Comparison of ENCODE assay signal across 21 mouse cellular contexts in genomic region chr7:136332805-136333204, GRCm38 (mm10).
DNase-seq lines count a peak whose midpoint lies in the region; ATAC-seq and TF ChIP-seq lines count a peak whose summit lies in the region.
"Had no signal": no experiment of that assay in that cellular context is flagged by ENCODE, and none has a peak within 500 bp of the region (broad histone marks: within the 10 kb centered on the region; RNA-seq: fewer than 3 reads in every experiment).

No protein-coding gene starts in this region.

- no peaks in the 10 kb centered on the region for H3K9me3 ChIP-seq in hindbrain, postnatal 0 days (ENCODE audit: low read length)
- no peaks in the 10 kb centered on the region for H3K9me3 ChIP-seq in hindbrain, embryonic 16.5 days (ENCODE audit: control insufficient read depth, low read length)
- no peaks in the 10 kb centered on the region for H3K9me3 ChIP-seq in CH12.LX (replicated peaks; ENCODE audit: low read length)
- no peaks in the 10 kb centered on the region for H3K9me3 ChIP-seq in embryonic facial prominence, embryonic 10.5 days
- H3K9me3 ChIP-seq: heart, embryonic 10.5 days; stomach, embryonic 15.5 days had no signal

- H3K27me3 ChIP-seq in hindbrain, postnatal 0 days (ENCODE audit: insufficient read depth, low read length), result no peaks in the 10 kb centered on the region
- no peaks in the 10 kb centered on the region for H3K27me3 ChIP-seq in hindbrain, embryonic 16.5 days (replicated peaks; ENCODE audit: control insufficient read depth, insufficient read depth, low read length)
- H3K27me3 ChIP-seq in CH12.LX (replicated peaks) (peaks cover 87% of the 10 kb centered on the region), Patski (no peaks in the 10 kb centered on the region)
- H3K27me3 ChIP-seq in embryonic facial prominence, embryonic 10.5 days (replicated peaks; ENCODE audit: low read depth, poor library complexity, severe bottlenecking), result no peaks in the 10 kb centered on the region
- H3K27me3 ChIP-seq: stomach, embryonic 15.5 days had no signal

- CTCF ChIA-PET in Patski (lab: Charles Lee), result no interaction called here

- ATAC-seq in hindbrain, postnatal 0 days, result no peak
- no peak for ATAC-seq in hindbrain, embryonic 16.5 days
- ATAC-seq in Patski, result no peak

- TF ChIP-seq POLR2A in CH12.LX (IDR thresholded peaks at IDR 0.05; ENCODE audit: low read depth, low read length), result no peak

- H3K4me3 ChIP-seq in hindbrain, postnatal 0 days (ENCODE audit: low read length), result no peak overlapping the region
- no peak overlapping the region for H3K4me3 ChIP-seq in hindbrain, embryonic 16.5 days (ENCODE audit: low read length)
- H3K4me3 ChIP-seq in CH12.LX (replicated peaks in 1 of 3; ENCODE audit: low read depth in 2 of 3, low read length in 2 of 3, poor library complexity in 1 of 3), result no peak overlapping the region
- no peak overlapping the region for H3K4me3 ChIP-seq in embryonic facial prominence, embryonic 10.5 days
- H3K4me3 ChIP-seq: erythroblast, embryonic 14.5 days; heart, embryonic 10.5 days; myocyte; stomach, embryonic 15.5 days had no signal

- TF ChIP-seq EP300 in CH12.LX (IDR thresholded peaks at IDR 0.05; ENCODE audit: low read length), result no peak

- WGBS in hindbrain, postnatal 0 days, result 64% methylated on average over 4 of the region's 4 CpGs
- WGBS in hindbrain, embryonic 16.5 days, result 54% methylated on average over 4 of the region's 4 CpGs
- 54% methylated on average over 4 of the region's 4 CpGs for WGBS in embryonic facial prominence, embryonic 10.5 days

- dilution Hi-C loops in CH12.LX (cut with MboI; ENCODE audit: extremely low pct_ligation_motif_present, extremely low pct_unique_long_range_greater_than_20kb, low sequenced_read_pairs), result no loop called here

- TF ChIP-seq RAD21 in CH12.LX (IDR thresholded peaks at IDR 0.05; ENCODE audit: low read depth, low read length), result no peak

- POLR2A ChIA-PET in Patski (lab: Charles Lee), result no interaction called here

- DNase-seq in hindbrain, postnatal 0 days (ENCODE audit: low spot score), result no peak
- DNase-seq in CH12.LX (ENCODE audit: extremely low read depth), result peak; percentile 3
- no peak for DNase-seq in Patski (ENCODE audit: low read depth, low spot score)
- DNase-seq in embryonic facial prominence, embryonic 10.5 days (ENCODE audit: low spot score), result peak; percentile 23
- no peak for DNase-seq in spleen, adult 12 weeks (ENCODE audit: low spot score)
- DNase-seq in neural tube, embryonic 10.5 days (ENCODE audit: extremely low spot score, low spot score), result no peak
- DNase-seq: adrenal gland, adult 8-10 months; cerebellum, adult 2 months; gastrocnemius, postnatal 25 days; heart, postnatal 4 days; kidney, adult 11 months; kidney, postnatal 25 days; lung, postnatal 10 days; right cerebral cortex, adult 18-20 months; spleen, adult 18-20 months had no signal

- no peak overlapping the region for H3K27ac ChIP-seq in hindbrain, postnatal 0 days
- H3K27ac ChIP-seq in hindbrain, embryonic 16.5 days (ENCODE audit: low read depth, low read length), result no peak overlapping the region
- no peak overlapping the region for H3K27ac ChIP-seq in CH12.LX (ENCODE audit: insufficient read depth, low read depth)
- no peak overlapping the region for H3K27ac ChIP-seq in embryonic facial prominence, embryonic 10.5 days (replicated peaks)
- H3K27ac ChIP-seq: heart, embryonic 10.5 days; stomach, embryonic 15.5 days had no signal

- in situ Hi-C loops in CH12.LX (cut with MboI; ENCODE audit: low pct_ligation_motif_present, low pct_unique_long_range_greater_than_20kb, low sequenced_read_pairs) (no loop called here), Patski (cut with MboI; ENCODE audit: low pct_unique_long_range_greater_than_20kb) (no loop called here)

- no peaks in the 10 kb centered on the region for H3K4me1 ChIP-seq in hindbrain, postnatal 0 days (ENCODE audit: insufficient read depth, low read length)
- no peaks in the 10 kb centered on the region for H3K4me1 ChIP-seq in hindbrain, embryonic 16.5 days (ENCODE audit: control insufficient read depth, insufficient read depth, low read depth, low read length)
- H3K4me1 ChIP-seq in CH12.LX (ENCODE audit: control insufficient read depth in 1 of 2, insufficient read depth in 2 of 2), result no peaks in the 10 kb centered on the region
- peaks cover 2% of the 10 kb centered on the region; the same call in 1 of the 2 replicates for H3K4me1 ChIP-seq in embryonic facial prominence, embryonic 10.5 days
- H3K4me1 ChIP-seq: heart, embryonic 10.5 days; stomach, embryonic 15.5 days had no signal

- no peaks in the 10 kb centered on the region for H3K36me3 ChIP-seq in hindbrain, postnatal 0 days (ENCODE audit: insufficient read depth, low read length)
- no peaks in the 10 kb centered on the region for H3K36me3 ChIP-seq in hindbrain, embryonic 16.5 days (ENCODE audit: control insufficient read depth, insufficient read depth, low read length)
- H3K36me3 ChIP-seq in CH12.LX (replicated peaks in 1 of 2; ENCODE audit: control insufficient read depth in 1 of 2, insufficient read depth in 1 of 2, low read length in 1 of 2), result no peaks in the 10 kb centered on the region
- H3K36me3 ChIP-seq in embryonic facial prominence, embryonic 10.5 days (replicated peaks), result no peaks in the 10 kb centered on the region
- H3K36me3 ChIP-seq: heart, embryonic 10.5 days; stomach, embryonic 15.5 days had no signal

- no peak overlapping the region for H3K9ac ChIP-seq in hindbrain, postnatal 0 days (replicated peaks; ENCODE audit: low read length)
- no peak overlapping the region for H3K9ac ChIP-seq in hindbrain, embryonic 16.5 days (ENCODE audit: low read depth, low read length)
- no peak overlapping the region for H3K9ac ChIP-seq in CH12.LX (ENCODE audit: insufficient read depth, low read depth)
- H3K9ac ChIP-seq: stomach, embryonic 15.5 days had no signal

- no peaks in the 10 kb centered on the region for H3K79me2 ChIP-seq in CH12.LX (replicated peaks; ENCODE audit: control insufficient read depth, extremely low read depth, insufficient read depth, poor library complexity, severe bottlenecking)

- TF ChIP-seq CTCF in hindbrain, postnatal 0 days (IDR thresholded peaks at IDR 0.05; ENCODE audit: low read depth), result peak; percentile 58
- TF ChIP-seq CTCF in CH12.LX (conservative IDR thresholded peaks at IDR 0.05 in 1 of 2, IDR thresholded peaks at IDR 0.05 in 1 of 2; ENCODE audit: low read depth in 2 of 2, low read length in 2 of 2) (no peak; a peak in 1 of 4 replicates), Patski (IDR thresholded peaks at IDR 0.05) (peak; percentile 14)

- no peak overlapping the region for H3K4me2 ChIP-seq in hindbrain, postnatal 0 days (ENCODE audit: low read depth, low read length)
- H3K4me2 ChIP-seq in hindbrain, embryonic 16.5 days (ENCODE audit: low read length), result no peak overlapping the region
- H3K4me2 ChIP-seq in CH12.LX (ENCODE audit: insufficient read depth, low read depth, poor library complexity, severe bottlenecking), result no peak overlapping the region
- H3K4me2 ChIP-seq: liver, embryonic 11.5 days; stomach, embryonic 15.5 days had no signal

TF ChIP-seq in CH12.LX, 34 proteins besides CTCF, POLR2A, EP300 and RAD21:
- TF ChIP-seq SIN3A (IDR thresholded peaks at IDR 0.05; ENCODE audit: low read length) (no peak), ZNF384 (IDR thresholded peaks at IDR 0.05; ENCODE audit: low read depth, low read length) (no peak), SMC3 (IDR thresholded peaks at IDR 0.05; ENCODE audit: low read depth, low read length) (no peak), ZC3H11A (IDR thresholded peaks at IDR 0.05; ENCODE audit: low read depth, low read length) (no peak), PAX5 (IDR thresholded peaks at IDR 0.05; ENCODE audit: low read length) (no peak), IRF4 (IDR thresholded peaks at IDR 0.05; ENCODE audit: low read depth, low read length) (no peak), ZMIZ1 (IDR thresholded peaks at IDR 0.05; ENCODE audit: low read depth, low read length) (no peak), TCF12 (IDR thresholded peaks at IDR 0.05; ENCODE audit: low read depth, low read length) (no peak), MAZ (IDR thresholded peaks at IDR 0.05; ENCODE audit: low read depth, low read length) (no peak), MXI1 (IDR thresholded peaks at IDR 0.05; ENCODE audit: low read depth, low read length) (no peak), USF2 (conservative IDR thresholded peaks at IDR 0.05; ENCODE audit: low read depth, low read length) (no peak)

Comparison
In these comparisons a context has a peak if more than half of its experiments do, and no peak if none do; other contexts are left out.
1. DNase-seq: peak in CH12.LX (single experiment) and embryonic facial prominence, embryonic 10.5 days (single experiment); none in hindbrain, postnatal 0 days (single experiment), Patski (single experiment), spleen, adult 12 weeks (single experiment) and neural tube, embryonic 10.5 days (single experiment).
2. CTCF ChIP-seq: peak in hindbrain, postnatal 0 days (single experiment) and Patski (single experiment); none in CH12.LX (0 of 2).